Mouse (Mus musculus): ENCODE data around the gene Tsga10.

GRCm38 (mm10) chr1:37869362-37869761 lies 3.1 kb upstream of the Tsga10 start:
- TF ChIP-seq CTCF (IDR thresholded peaks at IDR 0.05; ENCODE audit: low read depth) (no peak), EP300 (IDR thresholded peaks at IDR 0.05; ENCODE audit: low read depth) (no peak)
